In the genomic region with DNA sequence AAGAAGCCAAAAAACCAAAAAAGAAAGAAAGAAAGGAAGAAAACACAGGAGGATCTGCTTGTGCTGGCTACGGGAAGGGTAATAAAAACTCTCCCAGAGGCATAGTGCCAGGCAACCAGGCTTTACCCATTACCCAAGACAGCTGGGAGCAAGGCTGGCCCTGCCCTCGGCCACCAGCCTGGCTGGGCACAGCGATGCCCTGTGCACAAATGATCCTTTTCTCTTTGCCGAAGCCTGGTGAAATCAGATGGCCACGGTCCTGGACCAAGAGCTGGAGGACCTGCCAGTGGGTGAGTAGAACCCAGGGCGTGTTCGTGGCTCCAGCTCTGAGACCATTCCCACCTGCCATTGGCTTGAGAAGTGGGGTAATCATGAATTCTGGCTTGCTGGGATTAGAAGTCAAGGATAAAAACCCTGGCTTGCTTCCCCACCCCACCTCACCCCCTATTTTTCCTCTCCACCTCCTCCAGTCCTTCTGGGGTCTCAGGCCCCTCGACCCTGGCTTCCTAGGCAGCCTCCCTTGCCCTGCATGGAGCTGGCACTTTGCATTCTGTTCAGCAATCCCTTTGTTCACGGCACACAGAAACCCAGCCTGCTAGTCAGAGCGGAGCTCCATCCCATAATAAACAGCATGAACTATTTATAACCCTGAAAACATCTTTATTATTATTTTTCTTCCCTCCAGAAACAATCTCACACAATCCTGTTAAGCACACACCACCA, we compare ENCODE assay signal across 10 mouse cellular contexts.
DNase-seq lines count a peak whose midpoint lies in the region; ATAC-seq and TF ChIP-seq lines count a peak whose summit lies in the region.
"Had no signal": no experiment of that assay in that cellular context is flagged by ENCODE, and none has a peak within 500 bp of the region (broad histone marks: within the 10 kb centered on the region; RNA-seq: fewer than 3 reads in every experiment).

No protein-coding gene starts in this region.

- no peaks in the 10 kb centered on the region for H3K9me3 ChIP-seq in forebrain, embryonic 12.5 days
- no peaks in the 10 kb centered on the region for H3K9me3 ChIP-seq in hindbrain, postnatal 0 days (ENCODE audit: low read length)

- H3K27me3 ChIP-seq in forebrain, embryonic 12.5 days: no peaks in the 10 kb centered on the region
- H3K27me3 ChIP-seq in hindbrain, postnatal 0 days (ENCODE audit: insufficient read depth, low read length): no peaks in the 10 kb centered on the region

- H3K36me3 ChIP-seq in forebrain, embryonic 12.5 days (replicated peaks): no peaks in the 10 kb centered on the region
- H3K36me3 ChIP-seq in hindbrain, postnatal 0 days (ENCODE audit: insufficient read depth, low read length): no peaks in the 10 kb centered on the region

- H3K4me2 ChIP-seq in forebrain, embryonic 12.5 days: peak overlapping the region; percentile 2; the same call in 1 of the 2 replicates
- peak overlapping the region; percentile 23 for H3K4me2 ChIP-seq in hindbrain, postnatal 0 days (ENCODE audit: low read depth, low read length)

- ATAC-seq in forebrain, embryonic 12.5 days (ENCODE audit: low FRiP score): peak; percentile 69
- peak; percentile 48 for ATAC-seq in hindbrain, postnatal 0 days
- ATAC-seq: intestine, embryonic 16.5 days had no signal

- TF ChIP-seq CTCF in hindbrain, postnatal 0 days (IDR thresholded peaks at IDR 0.05; ENCODE audit: low read depth): no peak

- no peak overlapping the region for H3K9ac ChIP-seq in forebrain, embryonic 12.5 days
- peak overlapping the region; percentile 37 for H3K9ac ChIP-seq in hindbrain, postnatal 0 days (replicated peaks; ENCODE audit: low read length)

- 46% methylated on average over 10 of the region's 10 CpGs for WGBS in forebrain, embryonic 12.5 days
- WGBS in hindbrain, postnatal 0 days: 17% methylated on average over 10 of the region's 10 CpGs

- H3K4me1 ChIP-seq in forebrain, embryonic 12.5 days: peaks cover 55% of the 10 kb centered on the region
- peaks cover 44% of the 10 kb centered on the region for H3K4me1 ChIP-seq in hindbrain, postnatal 0 days (ENCODE audit: insufficient read depth, low read length)

- H3K4me3 ChIP-seq in forebrain, embryonic 12.5 days (replicated peaks): no peak overlapping the region
- H3K4me3 ChIP-seq in hindbrain, postnatal 0 days (ENCODE audit: low read length): no peak overlapping the region

- peak overlapping the region; percentile 95 for H3K27ac ChIP-seq in forebrain, embryonic 12.5 days
- peak overlapping the region; percentile 82 for H3K27ac ChIP-seq in hindbrain, postnatal 0 days

- peak; percentile 69 to 78 for DNase-seq in right cerebral cortex, postnatal 10 days (ENCODE audit: low spot score in 2 of 2)
- no peak for DNase-seq in right cerebral cortex, postnatal 25 days
- peak; percentile 75 for DNase-seq in hindbrain, postnatal 0 days (ENCODE audit: low spot score)
- no peak for DNase-seq in heart, adult 9 months (ENCODE audit: low spot score in 2 of 2)
- no peak for DNase-seq in lung, postnatal 4 days
- no peak for DNase-seq in kidney, adult 18-20 months
- DNase-seq in thymus, postnatal 36 days: no peak
- DNase-seq: liver had no signal

Comparison
In these comparisons a context has a peak if more than half of its experiments do, and no peak if none do; other contexts are left out.
1. DNase-seq: peak in right cerebral cortex, postnatal 10 days (2 of 2) and hindbrain, postnatal 0 days (single experiment); none in right cerebral cortex, postnatal 25 days (single experiment), heart, adult 9 months (0 of 2), lung, postnatal 4 days (0 of 2), kidney, adult 18-20 months (single experiment) and thymus, postnatal 36 days (0 of 2).